Mouse (Mus musculus) E14TG2a.4 (cell line): Measurements from ENCODE around the gene Atr.

ENCODE experiments used
- CTCF ChIP-seq: conservative IDR thresholded peaks from 2 replicates; pipeline ENCODE4 v1.5.1; 2014; ENCODE audit warnings: low read length
- NANOG ChIP-seq: IDR thresholded peaks from 2 replicates; pipeline ENCODE4 v1.6.1; 2014; ENCODE audit warnings: borderline replicate concordance, low read length, mixed read lengths
- POU5F1 ChIP-seq: IDR thresholded peaks from 2 replicates; pipeline ENCODE4 v1.6.1; 2014; ENCODE audit warnings: low read length, borderline replicate concordance

GRCm38 (mm10) chr9:95839424-95839823 lies 18.0 kb upstream of the Atr start:
- no peak for TF ChIP-seq CTCF
- no peak for TF ChIP-seq POU5F1
- TF ChIP-seq NANOG = no peak
